Mouse (Mus musculus): Measurements from ENCODE around the gene Zfp692.
"Not testable (repeated sequence)": the region's sequence is repeated elsewhere in the genome, so short reads cannot be mapped to it uniquely, and the experiment has no call there.

Zfp692 gene

DNA sequence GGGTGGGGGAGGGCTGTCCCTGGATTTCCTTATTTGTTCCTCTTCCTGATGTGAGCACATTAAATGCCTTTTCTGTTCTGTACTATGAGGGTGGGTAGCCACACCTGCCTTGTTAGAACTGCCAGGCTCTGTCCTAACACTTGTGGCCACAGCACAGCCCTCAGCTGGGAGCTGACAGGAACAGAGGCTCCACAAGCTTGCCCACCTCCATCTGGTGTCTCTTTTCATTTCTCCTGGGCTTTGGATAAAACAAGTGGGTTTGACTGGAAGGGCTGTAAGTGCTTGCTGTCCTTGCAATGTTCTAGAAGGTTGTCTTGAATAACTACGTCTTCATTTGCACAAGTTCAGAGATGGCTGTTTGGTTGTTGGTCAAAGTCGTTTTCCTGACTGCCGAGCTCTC lies 48.1 kb downstream of the Zfp692 start:
- DNase-seq (ENCODE audit: low spot score in 2 of 2): no peak

DNA sequence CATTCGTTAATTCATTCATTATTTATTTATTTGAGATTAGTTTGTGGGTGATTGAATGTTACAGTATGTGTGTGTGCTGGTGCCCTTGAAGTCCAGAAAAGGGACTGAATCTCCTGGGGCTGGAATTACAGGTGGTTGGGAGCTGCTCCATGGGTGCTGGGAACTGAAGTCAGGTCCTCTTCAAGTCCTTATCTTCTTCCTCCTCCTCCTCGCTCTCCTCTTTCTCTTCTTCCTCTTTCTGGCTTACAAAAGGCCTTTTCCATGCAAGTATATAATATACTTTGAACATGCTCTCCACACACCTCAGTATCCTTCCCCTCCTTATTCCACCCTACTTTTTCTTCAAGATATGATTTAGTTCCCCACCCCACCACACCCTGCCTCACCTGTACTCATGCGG lies 50.2 kb downstream of the Zfp692 start:
- no peak for DNase-seq (ENCODE audit: low spot score in 2 of 2)

DNA sequence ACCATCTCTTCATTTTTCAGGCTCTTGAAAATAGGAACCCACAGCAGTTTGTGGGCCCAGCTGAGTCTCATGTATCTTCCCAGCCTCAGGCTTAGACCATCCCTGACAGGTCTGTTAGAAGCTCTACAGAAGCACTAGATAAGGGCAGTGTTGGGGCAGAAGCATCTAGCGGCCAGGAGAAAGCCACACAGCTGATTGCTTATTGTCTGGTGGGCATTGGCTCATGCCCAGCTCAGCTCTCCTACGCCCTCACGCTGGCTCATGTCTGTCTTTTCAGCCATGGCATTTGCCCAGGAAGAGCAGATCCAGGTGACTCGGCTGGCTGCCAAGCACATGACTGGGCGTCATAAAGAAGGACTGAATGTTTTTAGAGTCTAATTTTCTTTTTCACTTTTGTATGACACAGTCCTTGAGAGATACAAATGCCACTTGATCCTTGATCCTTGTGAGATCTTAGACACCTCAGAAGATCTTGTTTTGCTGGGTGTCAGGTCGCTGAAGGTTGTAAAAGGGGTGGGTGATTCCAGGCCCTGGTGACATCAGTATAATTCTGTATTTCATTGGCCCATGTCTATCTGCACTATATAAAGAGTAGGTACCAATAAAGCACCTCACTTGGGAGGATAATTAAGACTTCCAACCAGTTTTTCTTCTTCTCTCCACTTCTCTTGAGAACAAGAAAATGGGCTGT lies 51.1 kb downstream of the Zfp692 start:
- no peak for DNase-seq (ENCODE audit: low spot score in 2 of 2)

DNA sequence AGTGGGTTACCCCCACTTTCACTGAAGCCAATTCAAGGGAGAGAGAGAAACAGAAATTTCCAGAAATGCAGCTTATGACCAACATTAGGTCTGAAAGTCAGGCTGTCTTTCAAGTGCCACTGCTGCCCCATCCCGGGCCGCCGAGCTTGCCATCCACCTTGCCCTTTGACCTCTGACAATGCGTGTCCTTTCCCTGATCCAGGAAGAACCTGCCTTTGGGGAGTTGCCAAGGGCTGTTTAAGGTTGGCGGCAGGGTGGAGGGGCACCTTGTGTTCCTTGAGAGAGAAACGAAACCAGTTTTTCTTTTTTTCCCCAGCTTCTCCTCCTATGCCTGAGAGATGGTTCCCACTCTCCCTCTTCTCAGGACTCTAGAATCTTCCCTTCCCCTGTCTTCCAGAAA lies 55.7 kb downstream of the Zfp692 start:
- not testable (repeated sequence) for DNase-seq (ENCODE audit: low spot score in 2 of 2)
